Mouse (Mus musculus) neural tube, embryonic 13.5 days (tissue): ENCODE results near the gene Bbof1. TPM values are rescaled to one million over a fixed set of nuclear protein-coding genes. Genes with fewer than 3 reads are reported as not detected.

ENCODE experiments used
- ATAC-seq: fragments of 200-750 bp; cut with Nextera tagmentation; 2 replicates; pipeline ENCODE4 v1.8.0; 2017; ENCODE audit warnings: low read depth, mild to moderate bottlenecking, moderate TSS enrichment, moderate library complexity
- H3K27ac ChIP-seq: fragments of 300-500 bp; sonication (generic); replicated peaks from 2 replicates; pipeline ENCODE4 v1.5.1; 2015; ENCODE audit warnings: moderate library complexity, mild to moderate bottlenecking, inconsistent platforms
- H3K27me3 ChIP-seq: fragments of 300-500 bp; sonication (generic); 2 replicates; pipeline ENCODE4 v1.6.1; 2015; ENCODE audit warnings: mild to moderate bottlenecking, inconsistent platforms
- H3K36me3 ChIP-seq: fragments of 300-500 bp; sonication (generic); 2 replicates; pipeline ENCODE4 v1.6.1; 2015; ENCODE audit warnings: mild to moderate bottlenecking, inconsistent platforms
- H3K4me1 ChIP-seq: fragments of 300-500 bp; sonication (generic); replicated peaks from 2 replicates; pipeline ENCODE4 v1.6.1; 2015; ENCODE audit warnings: inconsistent platforms
- H3K4me2 ChIP-seq: fragments of 300-500 bp; sonication (generic); 2 replicates; pipeline ENCODE4 v1.6.1; 2015; ENCODE audit warnings: inconsistent platforms, mild to moderate bottlenecking, moderate library complexity
- H3K4me3 ChIP-seq: fragments of 300-500 bp; sonication (generic); 2 replicates; pipeline ENCODE4 v1.5.1; 2015; ENCODE audit warnings: mild to moderate bottlenecking, inconsistent platforms
- H3K9ac ChIP-seq: fragments of 300-500 bp; sonication (generic); 2 replicates; pipeline ENCODE4 v1.6.1; 2015; ENCODE audit warnings: moderate library complexity, mild to moderate bottlenecking, inconsistent platforms
- H3K9me3 ChIP-seq: fragments of 300-500 bp; sonication (generic); 2 replicates; pipeline ENCODE4 v1.6.1; 2016; ENCODE audit warnings: inconsistent platforms
- WGBS: fragments of 180-500 bp; shearing (Covaris S2); methylation state at CpG from one replicate; pipeline ENCODE4 v1.1.7; 2015; 5-methylcytosine and 5-hydroxymethylcytosine counted together
- polyA plus RNA-seq: library from polyadenylated mRNA; unstranded; fragments of >200 nt; fragmentation: Nextera tagmentation; extraction: Ambion mirVana; gene quantifications from 2 replicates; pipeline ENCODE4 v1.2.1, GENCODE M21; 2015

Gene Bbof1
- polyA plus RNA-seq, 1 experiment from 2014 or later = 3.0 TPM

DNA sequence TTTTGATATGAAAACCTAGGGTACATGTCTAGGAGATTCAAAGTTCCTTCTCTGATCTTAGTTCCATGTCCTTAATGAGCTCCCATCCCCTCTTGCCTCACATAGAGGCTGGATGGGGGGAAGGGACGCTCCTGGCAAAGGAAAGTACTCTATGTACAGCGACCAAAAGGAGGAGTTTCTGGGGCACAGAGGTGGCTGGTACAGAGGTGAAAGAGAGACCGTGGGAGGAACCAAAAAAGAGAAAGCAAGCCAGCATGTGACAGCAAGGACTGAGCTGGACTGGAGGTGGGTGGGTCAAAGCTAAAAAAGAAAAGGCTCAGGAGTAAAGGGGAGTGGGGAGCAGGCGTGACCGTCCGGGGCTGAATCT lies 41.5 kb downstream of the Bbof1 start:
- Histone ChIP-seq H3K27ac (peak overlapping the region; percentile 78), H3K4me2 (peak overlapping the region; percentile 96), H3K36me3 (no peaks in the 10 kb centered on the region), H3K4me1 (peaks cover 22% of the 10 kb centered on the region), H3K9ac (peak overlapping the region; percentile 74), H3K27me3 (peaks cover 23% of the 10 kb centered on the region), H3K4me3 (peak overlapping the region; percentile 78), H3K9me3 (no peaks in the 10 kb centered on the region)
- under 1% methylated on average over 6 of the region's 6 CpGs for WGBS
- ATAC-seq = no peak; the same call in 1 of the 2 replicates

DNA sequence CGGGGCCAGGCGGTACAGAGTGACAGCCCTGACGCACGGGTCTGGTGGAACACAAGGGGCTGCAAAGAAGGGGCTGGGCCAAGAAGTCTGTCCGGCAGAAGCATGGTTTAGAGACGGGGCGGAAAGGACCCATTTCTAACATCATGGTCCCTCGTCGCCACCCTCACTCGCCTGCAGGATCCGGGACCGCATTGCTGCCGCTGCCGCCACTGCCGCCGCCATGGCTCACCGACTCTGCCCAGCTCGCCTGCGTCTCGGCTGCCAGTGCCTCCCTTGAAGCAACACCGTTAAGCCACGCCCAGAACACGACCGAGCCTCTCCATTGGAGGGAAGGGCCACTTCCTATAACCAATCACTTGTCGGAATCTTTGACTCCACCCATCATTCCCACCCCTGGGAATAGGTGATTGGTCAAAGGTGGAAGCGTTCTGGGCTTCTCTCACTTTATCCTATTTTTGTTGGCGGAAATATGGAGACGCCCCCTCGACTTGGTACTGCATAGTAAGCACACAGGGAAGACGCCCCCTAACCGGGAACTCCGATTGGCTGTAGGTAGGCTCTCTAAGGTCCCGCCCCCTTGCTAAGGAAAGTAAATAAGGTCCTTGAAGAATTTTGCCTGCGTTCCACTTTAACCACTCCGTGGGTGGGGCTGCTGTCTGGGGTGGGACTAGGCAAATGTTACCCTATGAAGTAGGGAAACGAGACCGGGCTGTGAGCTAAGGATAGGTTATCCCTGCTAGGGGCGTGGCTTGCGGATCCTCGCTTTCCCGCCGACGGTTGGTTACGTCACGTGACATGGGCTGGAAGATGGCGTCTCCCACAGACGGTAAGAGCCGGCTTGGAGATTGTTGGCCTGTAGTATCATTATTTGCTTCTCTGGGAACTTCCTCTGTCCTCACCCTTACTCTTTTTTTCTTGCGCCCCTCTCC lies 42.1 kb downstream of the Bbof1 start, which contains the start of the genes Aldh6a1 and Lin52:
TSS of gene Aldh6a1 (minus strand) at position 287 of the 929 bp plus-strand sequence.
TSS of gene Lin52 (plus strand) at position 705 of the 929 bp plus-strand sequence.
- Histone ChIP-seq H3K4me1 (peaks cover 22% of the 10 kb centered on the region), H3K4me3 (peak within 1 kb of the TSS; percentile 78), H3K9ac (peak within 1 kb of the TSS; percentile 83), H3K36me3 (no peaks in the 10 kb centered on the region), H3K27me3 (peaks cover 22% of the 10 kb centered on the region), H3K27ac (peak within 1 kb of the TSS; percentile 78), H3K9me3 (no peaks in the 10 kb centered on the region), H3K4me2 (peak within 1 kb of the TSS; percentile 96)
- peak; percentile 99 for ATAC-seq
- WGBS = under 1% methylated on average over 49 of the region's 49 CpGs

DNA sequence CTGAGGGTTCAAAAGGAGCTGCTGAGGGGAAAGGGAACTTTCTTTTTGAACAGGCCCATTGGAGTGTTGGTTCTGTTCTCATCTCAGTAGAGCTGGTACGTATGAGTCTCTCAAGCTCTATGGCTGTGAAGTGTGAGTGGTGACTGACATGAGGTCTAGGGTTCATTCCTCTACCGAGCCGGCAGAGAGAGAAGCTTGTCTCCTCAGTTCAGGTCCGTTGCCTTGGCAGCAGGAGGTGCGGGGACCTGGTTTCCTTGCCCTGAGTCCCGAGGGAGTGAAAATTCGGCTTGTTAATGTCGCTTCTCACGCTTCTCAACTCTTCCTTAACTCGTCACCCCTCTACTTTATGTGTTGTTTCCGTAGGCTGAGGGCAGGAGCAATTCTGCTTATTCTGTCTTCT lies 42.9 kb downstream of the Bbof1 start:
- Histone ChIP-seq H3K27me3 (peaks cover 15% of the 10 kb centered on the region; the same call in 1 of the 2 replicates), H3K4me2 (peak overlapping the region; percentile 96), H3K9me3 (no peaks in the 10 kb centered on the region), H3K4me1 (peaks cover 22% of the 10 kb centered on the region), H3K4me3 (peak overlapping the region; percentile 78), H3K36me3 (peaks cover 2% of the 10 kb centered on the region; the same call in 1 of the 2 replicates), H3K27ac (peak overlapping the region; percentile 74), H3K9ac (peak overlapping the region; percentile 83)
- under 1% methylated on average over 11 of the region's 11 CpGs for WGBS
- ATAC-seq = no peak

DNA sequence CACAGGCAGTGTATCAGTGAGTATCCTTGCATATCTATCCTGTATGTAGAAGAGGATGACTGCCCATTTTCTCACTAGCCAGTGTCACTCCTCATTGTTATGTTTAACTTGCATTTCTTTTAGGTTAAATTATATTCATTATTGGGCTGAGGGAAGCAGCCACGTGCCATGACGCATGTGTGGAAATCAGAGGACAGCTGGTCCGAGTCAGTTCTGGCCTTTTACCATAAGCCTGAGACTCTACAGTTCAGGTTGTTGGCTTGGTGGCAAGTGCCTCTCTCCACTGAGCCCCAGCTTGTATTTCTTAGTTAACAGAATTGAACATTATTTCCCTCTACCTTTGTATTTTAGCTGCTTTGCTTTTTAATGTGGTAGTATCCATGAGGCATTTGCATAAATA lies 48.0 kb downstream of the Bbof1 start:
- H3K4me3 ChIP-seq = no peak overlapping the region
- ATAC-seq = no peak
- no peak overlapping the region for H3K9ac ChIP-seq
- peaks cover 11% of the 10 kb centered on the region for H3K4me1 ChIP-seq
- H3K27me3 ChIP-seq = no peaks in the 10 kb centered on the region
- no peak overlapping the region for H3K27ac ChIP-seq
- H3K36me3 ChIP-seq = peaks cover 36% of the 10 kb centered on the region
- H3K4me2 ChIP-seq = no peak overlapping the region
- WGBS = 87% methylated on average over 3 of the region's 3 CpGs
- H3K9me3 ChIP-seq = no peaks in the 10 kb centered on the region

DNA sequence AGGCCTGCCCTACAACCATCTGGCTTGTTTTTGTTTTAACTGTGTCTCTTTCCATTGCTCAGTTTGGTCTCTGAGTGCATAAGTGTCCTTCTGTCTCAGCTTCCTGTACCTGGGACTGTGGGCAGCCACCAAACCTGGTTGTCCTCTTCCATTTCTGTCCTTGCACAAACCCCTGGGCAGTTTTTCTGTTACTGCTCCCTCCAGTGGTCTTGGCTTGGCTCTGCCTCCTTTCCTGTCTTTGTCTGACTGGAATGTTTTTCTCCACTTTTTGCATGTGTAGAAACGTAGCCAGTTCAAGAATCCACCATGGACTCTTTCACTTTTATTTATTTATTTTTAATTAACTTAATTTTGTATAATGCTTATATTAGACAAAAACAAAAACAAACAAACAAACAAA lies 51.0 kb downstream of the Bbof1 start:
- Histone ChIP-seq H3K27me3 (no peaks in the 10 kb centered on the region), H3K4me1 (no peaks in the 10 kb centered on the region), H3K4me2 (no peak overlapping the region), H3K9me3 (no peaks in the 10 kb centered on the region), H3K36me3 (peaks cover 63% of the 10 kb centered on the region), H3K4me3 (no peak overlapping the region), H3K9ac (no peak overlapping the region), H3K27ac (no peak overlapping the region)
- ATAC-seq = no peak
- 65% methylated on average over 1 of the region's 1 CpGs for WGBS

DNA sequence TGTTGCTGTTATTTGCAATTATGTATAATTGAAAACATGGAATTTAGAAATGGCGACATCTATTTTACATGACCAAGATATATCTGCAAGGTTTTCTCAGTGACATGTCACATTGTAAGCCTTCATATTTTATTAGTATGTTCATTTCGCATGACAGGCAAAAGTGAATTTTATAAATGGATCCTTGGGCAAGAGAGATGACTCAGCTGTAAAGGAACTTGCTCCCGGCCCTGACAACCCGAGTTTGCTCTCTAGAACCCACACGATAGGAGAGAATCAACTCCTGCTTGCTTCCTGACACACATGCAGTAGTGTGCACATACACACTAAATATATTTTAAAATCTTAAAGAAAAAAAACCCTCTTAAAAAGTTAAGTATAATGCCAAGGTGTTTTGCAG lies 52.5 kb downstream of the Bbof1 start:
- no peaks in the 10 kb centered on the region for H3K4me1 ChIP-seq
- H3K4me3 ChIP-seq = no peak overlapping the region
- peaks cover 66% of the 10 kb centered on the region for H3K36me3 ChIP-seq
- H3K27me3 ChIP-seq = no peaks in the 10 kb centered on the region
- no peak for ATAC-seq
- H3K4me2 ChIP-seq = no peak overlapping the region
- no peak overlapping the region for H3K9ac ChIP-seq
- no peak overlapping the region for H3K27ac ChIP-seq
- 92% methylated on average over 5 of the region's 5 CpGs for WGBS
- no peaks in the 10 kb centered on the region for H3K9me3 ChIP-seq

DNA sequence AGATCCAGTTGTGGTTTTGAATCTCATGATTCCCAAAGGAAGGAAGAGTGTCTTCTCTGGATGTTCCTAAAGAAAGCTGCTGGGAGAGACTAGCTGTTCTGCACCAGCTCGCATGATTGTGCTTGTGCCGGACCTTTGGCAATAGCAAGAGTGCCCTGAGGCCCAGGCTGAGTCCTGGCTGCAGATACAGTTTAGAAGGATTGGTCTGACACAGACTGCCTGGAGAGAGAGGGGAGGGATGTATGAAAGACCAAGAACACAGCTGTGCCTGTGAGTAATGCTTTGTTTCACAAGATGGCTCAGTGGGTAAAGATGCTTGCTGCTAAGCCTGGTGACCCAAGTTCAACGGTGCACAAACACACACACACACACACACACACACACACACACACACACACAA lies 54.0 kb downstream of the Bbof1 start:
- no peak overlapping the region for H3K27ac ChIP-seq
- H3K4me3 ChIP-seq = no peak overlapping the region
- no peak overlapping the region for H3K4me2 ChIP-seq
- H3K4me1 ChIP-seq = no peaks in the 10 kb centered on the region
- peaks cover 62% of the 10 kb centered on the region for H3K36me3 ChIP-seq
- H3K9ac ChIP-seq = no peak overlapping the region
- ATAC-seq = no peak
- no peaks in the 10 kb centered on the region for H3K27me3 ChIP-seq
- H3K9me3 ChIP-seq = no peaks in the 10 kb centered on the region
- WGBS = 80% methylated on average over 3 of the region's 3 CpGs

DNA sequence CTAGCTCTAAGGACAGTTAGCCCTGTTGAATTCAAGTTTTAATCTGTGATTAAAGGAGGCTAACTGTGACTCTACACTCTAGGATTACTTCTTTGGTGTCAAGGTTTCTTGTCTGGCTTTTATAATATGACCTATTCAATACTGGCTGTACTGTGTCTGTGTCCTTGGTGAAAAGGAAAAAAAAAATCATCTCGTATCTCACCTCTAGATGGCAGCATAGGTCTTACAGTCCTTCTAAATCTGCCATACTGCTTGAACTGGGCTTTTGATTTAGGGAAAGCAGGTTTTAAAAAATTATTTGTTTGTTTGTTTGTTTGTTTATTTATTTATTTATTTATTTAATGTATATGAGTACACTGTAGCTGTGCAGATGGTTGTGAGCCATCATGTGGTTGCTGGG lies 59.8 kb downstream of the Bbof1 start:
- Histone ChIP-seq H3K9me3 (no peaks in the 10 kb centered on the region), H3K4me1 (no peaks in the 10 kb centered on the region), H3K36me3 (peaks cover 30% of the 10 kb centered on the region), H3K9ac (no peak overlapping the region), H3K27ac (no peak overlapping the region), H3K27me3 (no peaks in the 10 kb centered on the region), H3K4me3 (no peak overlapping the region), H3K4me2 (no peak overlapping the region)
- no peak for ATAC-seq
- WGBS = 0% methylated on average over 1 of the region's 1 CpGs

DNA sequence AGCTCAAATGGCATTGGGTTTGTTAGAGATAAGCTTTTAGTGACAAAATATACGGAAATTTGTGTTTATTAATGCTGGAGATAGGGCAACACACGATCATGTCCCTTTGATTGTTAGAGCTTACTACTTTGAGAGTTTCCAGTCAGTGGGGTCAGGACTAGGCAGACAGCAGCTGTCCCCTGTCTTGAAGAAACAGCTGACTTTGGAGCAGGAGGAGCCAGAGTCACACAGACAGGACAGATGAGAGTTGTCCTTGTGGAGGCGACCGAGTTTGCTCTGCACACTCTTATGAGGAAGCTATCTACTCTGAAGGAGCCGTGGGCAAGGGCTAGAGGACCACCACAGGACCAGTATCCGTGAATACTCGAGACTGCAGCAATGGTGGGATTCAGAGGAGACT lies 70.1 kb downstream of the Bbof1 start:
- Histone ChIP-seq H3K4me1 (no peaks in the 10 kb centered on the region), H3K4me2 (no peak overlapping the region), H3K36me3 (peaks cover 7% of the 10 kb centered on the region), H3K27ac (no peak overlapping the region), H3K9ac (no peak overlapping the region), H3K9me3 (no peaks in the 10 kb centered on the region), H3K27me3 (peaks cover 24% of the 10 kb centered on the region), H3K4me3 (no peak overlapping the region)
- WGBS = 94% methylated on average over 7 of the region's 7 CpGs
- no peak for ATAC-seq

DNA sequence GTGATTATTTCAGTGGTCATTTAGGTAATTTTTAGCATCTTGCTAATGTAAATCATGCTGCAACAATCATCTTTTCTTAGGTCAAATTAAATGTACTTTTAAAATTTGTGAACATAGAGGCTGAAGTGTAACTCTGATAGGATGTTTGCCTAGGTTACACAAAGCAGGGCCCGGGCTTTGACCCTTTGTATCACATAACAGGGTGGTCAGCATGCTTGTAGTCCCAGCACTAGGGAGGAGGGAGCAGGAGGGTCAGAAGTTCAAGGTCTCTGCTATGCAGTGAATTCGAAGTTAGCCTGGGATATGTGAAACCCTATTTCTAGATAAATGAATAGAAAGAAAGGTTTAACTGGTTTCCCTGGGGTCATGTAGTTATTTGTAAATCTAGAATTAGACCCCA lies 72.4 kb downstream of the Bbof1 start:
- WGBS = 73% methylated on average over 2 of the region's 2 CpGs
- Histone ChIP-seq H3K9ac (no peak overlapping the region), H3K4me1 (no peaks in the 10 kb centered on the region), H3K9me3 (no peaks in the 10 kb centered on the region), H3K27ac (no peak overlapping the region), H3K36me3 (peaks cover 7% of the 10 kb centered on the region), H3K27me3 (peaks cover 47% of the 10 kb centered on the region), H3K4me3 (no peak overlapping the region), H3K4me2 (no peak overlapping the region)
- no peak for ATAC-seq

DNA sequence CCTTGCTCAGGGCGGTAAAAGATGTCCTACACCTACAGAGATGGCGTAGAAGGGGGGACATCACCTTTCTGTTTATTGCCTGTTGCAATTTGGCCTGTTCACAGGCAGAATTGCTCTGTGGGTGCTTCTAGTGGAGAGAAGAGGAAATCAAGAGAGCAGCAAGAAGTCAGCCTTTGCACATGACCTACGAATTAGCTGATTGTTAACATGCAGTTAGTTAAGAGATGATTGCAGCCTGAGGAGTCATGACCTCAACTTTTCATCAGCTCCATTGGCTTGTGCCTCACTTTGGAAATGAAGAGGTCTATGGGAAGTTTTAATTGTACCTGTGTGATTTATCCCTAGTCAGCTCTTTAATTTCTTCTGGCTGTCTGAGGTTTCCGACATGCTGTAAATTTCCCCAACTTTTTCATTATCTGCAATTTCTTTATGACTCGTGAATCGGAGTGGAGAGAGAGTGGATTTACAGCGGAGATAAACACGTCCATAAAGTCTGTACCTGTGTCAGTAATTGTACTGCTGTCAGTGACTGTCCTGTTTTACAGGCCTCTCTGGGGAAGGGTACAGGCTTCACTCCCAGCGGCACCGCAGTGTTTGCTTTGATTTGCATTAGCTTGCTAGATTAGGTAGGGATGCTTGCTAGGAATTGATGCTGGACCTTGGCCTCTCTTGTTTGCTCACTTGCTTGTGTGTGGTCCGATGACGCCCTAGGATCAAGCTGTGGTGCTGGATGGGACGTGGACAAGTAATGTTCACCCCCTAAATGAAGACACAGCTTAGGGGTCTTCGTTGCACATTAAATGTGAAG lies 74.1 kb downstream of the Bbof1 start:
- no peak for ATAC-seq
- Histone ChIP-seq H3K4me1 (peaks cover 10% of the 10 kb centered on the region), H3K9me3 (no peaks in the 10 kb centered on the region), H3K9ac (no peak overlapping the region), H3K36me3 (peaks cover 7% of the 10 kb centered on the region), H3K4me2 (no peak overlapping the region), H3K27ac (no peak overlapping the region; the same call in 1 of the 2 replicates), H3K27me3 (peaks cover 48% of the 10 kb centered on the region), H3K4me3 (no peak overlapping the region)
- WGBS = 71% methylated on average over 14 of the region's 14 CpGs
